Mouse (Mus musculus) bone marrow macrophage, adult 2 months (primary cell): ENCODE results near the gene Rad51b.

ENCODE experiments used
- CTCF ChIP-seq: IDR thresholded peaks from 2 replicates; pipeline ENCODE4 v1.5.1; 2012; ENCODE audit warnings: low read depth, mild to moderate bottlenecking, low read length, moderate library complexity
- POLR2A ChIP-seq: IDR thresholded peaks from 2 replicates; pipeline ENCODE4 v1.6.1; 2012; ENCODE audit warnings: mild to moderate bottlenecking, low read depth, low read length, borderline replicate concordance

DNA sequence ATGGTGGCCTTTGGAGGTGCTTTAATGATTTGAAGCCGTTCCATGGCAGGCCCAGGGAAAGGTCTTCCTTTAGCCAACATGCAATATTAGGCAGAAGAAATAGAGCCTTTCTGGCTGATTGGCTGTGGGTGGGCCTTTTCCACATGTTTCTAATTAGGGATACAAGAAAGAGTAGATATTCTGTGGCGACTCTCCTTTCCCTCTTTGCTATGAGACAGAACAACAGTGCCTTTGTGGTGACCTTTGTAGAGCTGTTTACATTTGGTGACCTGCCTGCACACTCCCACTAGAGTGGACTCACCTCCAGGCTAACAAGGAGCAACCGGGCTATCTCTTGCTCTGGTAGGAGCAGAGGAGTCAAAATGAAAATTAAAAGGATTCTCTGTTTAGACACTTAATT is 386.3 kb downstream of the Rad51b start:
- TF ChIP-seq CTCF (no peak), POLR2A (no peak)
